Mouse (Mus musculus): Measurements from ENCODE around the gene Srf.
A peak's percentile ranks its signal among the peaks of the same experiment; 100 is the strongest.

Gene Srf

DNA sequence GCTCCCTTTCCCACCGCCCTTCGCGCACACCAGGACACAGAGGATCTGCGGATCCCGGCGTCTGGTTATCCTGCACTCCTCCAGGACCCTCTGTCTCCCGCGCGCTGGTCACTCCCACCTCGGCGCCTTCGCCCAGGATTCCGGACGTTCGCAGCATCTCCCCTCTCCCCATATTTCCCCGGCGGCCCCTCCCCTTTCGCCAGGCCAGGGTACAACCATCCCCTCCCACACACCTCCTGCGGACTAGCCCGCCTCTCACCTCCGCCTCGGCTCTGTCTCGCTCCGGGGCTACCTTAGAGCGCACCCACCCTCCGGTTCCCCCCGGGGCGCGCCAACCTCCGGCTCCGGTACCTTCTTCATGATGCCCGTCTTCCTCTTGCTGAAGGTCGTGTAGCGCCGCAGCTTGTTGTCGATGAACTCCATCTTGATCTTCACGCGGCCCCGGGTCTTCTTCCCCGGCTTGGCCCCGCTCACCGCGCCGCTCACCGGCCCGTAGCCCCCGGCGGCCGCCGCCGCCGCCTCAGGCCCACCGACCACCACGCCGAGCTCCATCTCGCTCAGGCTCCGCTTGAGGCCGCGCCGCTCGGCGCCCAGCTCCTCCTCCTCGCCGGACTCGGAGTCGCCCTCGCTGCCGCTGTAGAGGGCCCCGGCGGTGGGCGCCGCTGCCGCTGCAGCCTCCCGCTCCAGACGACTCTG is 850 bp downstream of the Srf start:
- DNase-seq: peak; percentile 68

GRCm38 (mm10) chr17:46554646-46554976 is 1.4 kb downstream of the Srf start:
- no peak for DNase-seq

DNA sequence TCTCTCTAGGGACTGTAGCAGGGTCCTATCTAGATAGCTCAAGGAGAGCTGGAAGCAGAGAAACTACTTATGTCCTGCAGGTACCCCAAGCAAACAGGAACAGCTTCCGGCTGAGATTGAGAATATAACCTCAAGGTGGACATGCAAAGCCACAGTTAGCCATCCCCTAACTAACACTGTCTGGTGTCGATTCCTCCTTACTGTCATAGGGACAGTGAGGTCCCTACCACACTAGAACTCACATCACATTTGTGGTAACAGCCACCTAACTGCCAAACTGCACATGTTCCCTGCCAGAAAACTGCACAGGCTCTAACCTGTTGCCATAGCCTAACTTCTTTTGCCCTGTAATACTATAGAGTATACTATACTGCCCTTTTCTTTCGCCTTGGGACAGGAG is 2.0 kb downstream of the Srf start:
- DNase-seq: no peak

GRCm38 (mm10) chr17:46553469-46553868 is 2.5 kb downstream of the Srf start:
- peak; percentile 54 for DNase-seq

GRCm38 (mm10) chr17:46552841-46553423 is 3.0 kb downstream of the Srf start:
- peak; percentile 91 for DNase-seq

DNA sequence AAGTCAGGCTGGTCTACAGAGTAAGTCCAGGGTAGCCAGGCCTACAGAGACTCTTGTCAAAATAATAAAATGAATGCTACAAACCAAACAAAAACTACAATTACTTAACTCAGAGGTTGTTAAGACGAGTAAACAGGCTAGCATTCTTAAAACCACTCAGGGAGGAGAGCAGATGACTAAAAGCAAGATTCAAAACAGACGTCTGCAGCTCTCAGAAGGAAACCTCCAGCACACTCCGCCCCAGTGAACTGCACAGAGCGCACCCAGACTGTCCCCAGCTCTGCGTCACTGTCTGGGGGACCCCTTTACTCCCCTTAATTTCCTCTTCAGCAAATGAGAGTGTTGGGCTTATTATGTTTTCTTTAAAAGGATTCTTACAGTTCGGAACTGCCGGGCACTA is 3.8 kb downstream of the Srf start:
- DNase-seq: no peak

- DNase-seq: peak; percentile 48
Measured at GRCm38 (mm10) chr17:46551369-46551768, 4.6 kb downstream of the Srf start.

DNA sequence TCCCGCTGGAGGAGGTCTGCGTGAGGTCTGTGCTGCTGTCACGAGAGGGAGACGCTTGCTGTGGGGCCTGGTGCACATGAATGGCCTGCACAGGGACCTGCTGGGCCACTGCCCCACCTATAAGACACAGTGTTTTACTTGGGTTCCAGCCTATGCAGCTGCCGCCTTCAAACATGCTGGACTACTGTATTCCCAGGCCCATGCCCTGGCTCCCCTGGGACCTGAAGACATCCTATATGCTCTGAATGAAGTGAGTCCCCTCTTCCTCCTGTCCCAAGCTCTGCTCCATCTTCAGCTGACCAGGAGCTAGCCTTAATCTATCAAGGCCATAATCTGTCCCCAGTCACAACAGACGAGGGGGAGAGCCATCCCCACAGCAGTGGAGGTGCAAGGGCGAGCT is 5.1 kb downstream of the Srf start:
- DNase-seq: peak; percentile 37

GRCm38 (mm10) chr17:46549642-46550041 is 6.3 kb downstream of the Srf start:
- peak; percentile 39 for DNase-seq

DNA sequence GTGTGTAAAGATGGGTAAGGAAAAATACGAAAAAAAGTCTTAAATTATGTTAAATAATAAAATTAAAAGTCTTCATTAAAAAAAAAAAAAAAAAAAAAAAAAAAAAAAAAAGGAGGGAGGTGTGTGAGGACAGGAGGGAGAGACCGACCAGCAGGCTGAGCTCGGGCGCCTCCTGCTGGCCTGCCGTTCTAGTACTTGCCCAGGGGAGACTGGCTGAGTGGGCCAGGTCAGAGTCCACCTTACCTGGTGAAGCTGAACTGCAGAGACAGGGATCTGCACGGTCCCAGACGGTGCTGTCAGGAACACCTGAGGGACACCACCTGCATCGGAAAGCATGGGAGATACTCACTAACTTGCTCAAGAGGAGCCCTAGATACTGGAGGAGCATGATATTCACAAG is 6.8 kb downstream of the Srf start:
- peak; percentile 51 for DNase-seq

DNA sequence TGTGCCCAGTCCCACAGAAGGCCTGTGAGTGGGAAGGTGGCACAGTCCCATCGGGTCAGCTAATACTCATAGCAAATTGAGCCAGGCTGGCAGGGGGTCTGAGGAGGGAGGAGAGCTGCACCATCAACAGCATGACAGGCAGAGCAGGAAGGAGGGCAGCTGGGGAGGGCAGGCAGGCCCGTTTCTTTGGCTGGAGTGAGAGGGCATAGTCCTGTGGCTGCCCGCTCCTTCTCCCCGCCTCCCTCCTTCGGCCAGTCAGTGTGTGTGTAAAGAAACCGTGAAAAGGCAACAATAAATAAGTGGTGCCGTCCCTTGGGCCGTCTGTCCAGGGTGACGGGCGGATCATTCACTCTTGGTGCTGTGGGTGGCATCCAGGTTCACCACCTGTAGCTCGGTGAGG is 7.2 kb downstream of the Srf start:
- DNase-seq: no peak

DNA sequence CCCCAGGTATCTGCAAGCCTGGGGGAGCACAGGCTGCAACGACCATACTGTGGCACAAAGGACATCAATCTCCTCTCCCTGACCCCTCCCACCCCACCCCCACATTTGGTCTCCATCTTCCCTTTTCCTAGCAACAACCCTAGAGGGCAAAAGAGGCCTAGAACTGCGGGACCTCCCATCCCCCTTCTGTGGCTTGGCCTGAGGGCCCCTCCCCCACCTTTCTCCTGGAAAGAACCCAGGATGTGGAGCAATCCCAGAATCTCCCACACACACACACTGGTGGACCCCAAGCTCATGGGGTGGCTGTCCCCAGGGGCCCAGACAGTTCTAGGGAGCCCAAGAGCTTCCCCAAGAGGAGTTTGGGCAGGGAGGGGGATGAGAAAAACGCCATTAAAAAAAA is 8.1 kb downstream of the Srf start:
- peak; percentile 46 for DNase-seq

DNA sequence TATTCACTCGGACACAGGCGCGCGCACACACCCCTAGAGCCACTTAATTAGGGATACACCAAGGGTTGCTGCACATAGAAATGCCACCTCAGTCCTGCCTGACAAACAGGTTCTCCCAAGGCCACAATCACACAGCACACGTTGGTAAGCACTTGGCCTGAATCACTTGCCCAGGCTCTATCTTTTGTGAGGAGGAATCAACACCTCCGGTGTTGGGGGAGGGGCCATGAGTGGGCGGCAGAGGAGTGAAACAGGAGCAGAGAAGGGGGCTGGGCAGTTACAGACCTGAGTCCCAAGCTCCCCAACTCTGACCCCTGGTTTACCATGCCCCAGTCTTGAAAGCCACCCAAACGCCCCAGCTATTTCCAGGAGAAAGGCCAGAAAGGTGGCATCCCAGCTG is 9.0 kb downstream of the Srf start:
- DNase-seq: peak; percentile 54

DNA sequence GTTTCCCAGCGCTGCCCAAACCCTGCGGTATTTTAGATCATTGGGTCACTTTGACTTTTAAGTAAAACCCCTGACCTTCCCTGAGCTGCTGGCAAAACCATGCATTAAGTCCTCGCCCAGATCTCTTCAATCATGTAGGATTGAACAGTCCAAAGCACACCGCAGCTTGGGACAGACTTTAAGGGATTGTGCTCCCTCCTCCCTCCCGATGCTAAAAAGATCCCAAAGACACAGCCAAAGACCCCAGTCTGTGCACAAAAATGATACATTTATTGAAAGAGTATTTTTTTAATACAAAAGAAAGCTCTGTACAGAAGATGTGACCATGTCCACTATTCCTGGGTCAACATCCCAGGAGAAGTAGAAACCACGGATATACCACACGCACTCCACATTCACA is 9.4 kb downstream of the Srf start:
- DNase-seq: no peak

GRCm38 (mm10) chr17:46545813-46546564 is 10.0 kb downstream of the Srf start, which contains the start of gene Cul9:
Gene Cul9 (minus strand): TSS chr17:46546388.
- DNase-seq: peak; percentile 92

DNA sequence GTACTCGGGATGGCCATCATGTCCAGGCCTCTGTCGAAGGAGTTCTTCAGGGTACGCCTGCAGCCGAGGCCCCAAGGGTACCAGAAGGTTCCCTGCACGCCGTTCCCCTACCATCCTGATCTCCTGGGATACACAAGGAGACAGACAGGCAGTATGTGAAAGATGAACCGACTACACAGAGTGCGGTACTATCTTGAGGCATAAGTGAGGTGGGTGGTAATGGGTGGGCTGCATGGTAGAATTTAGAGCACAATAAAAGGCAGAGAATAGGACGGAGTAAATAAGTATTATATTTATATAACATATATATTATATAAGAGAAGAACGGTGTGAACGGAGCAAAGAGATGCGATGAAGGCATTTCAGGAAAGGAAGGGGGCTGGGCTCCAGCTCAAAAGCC is 12.3 kb downstream of the Srf start:
- DNase-seq: no peak

- DNase-seq: peak; percentile 78
Measured at GRCm38 (mm10) chr17:46525579-46526307, 30.2 kb downstream of the Srf start.

- DNase-seq: no peak
Measured at GRCm38 (mm10) chr17:46525065-46525464, 30.9 kb downstream of the Srf start.

GRCm38 (mm10) chr17:46521963-46522668 is 33.9 kb downstream of the Srf start:
- no peak for DNase-seq

DNA sequence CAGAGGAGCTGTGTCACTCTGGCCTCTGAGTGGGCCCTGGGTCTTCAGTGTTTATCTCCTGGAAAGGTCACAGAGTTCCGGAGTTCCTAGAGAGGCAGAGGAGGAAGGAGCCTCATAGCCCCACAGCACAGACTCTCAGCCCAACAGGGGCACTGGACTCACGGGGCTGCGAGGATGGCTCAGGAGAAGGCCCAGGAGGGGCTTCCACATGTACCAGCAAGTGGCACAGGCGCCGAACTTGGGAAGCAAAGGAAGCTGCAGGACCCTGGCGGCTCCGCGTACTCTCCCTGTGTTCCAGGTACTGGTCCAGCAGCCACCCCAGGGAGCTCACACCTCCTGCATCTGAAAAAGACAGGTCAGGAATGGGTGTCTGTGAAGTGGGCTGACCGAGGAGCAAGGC is 34.8 kb downstream of the Srf start:
- no peak for DNase-seq

GRCm38 (mm10) chr17:46520385-46520979 is 35.5 kb downstream of the Srf start:
- no peak for DNase-seq

- no peak for DNase-seq
Measured at GRCm38 (mm10) chr17:46519971-46520370, 36.0 kb downstream of the Srf start.

- no peak for DNase-seq
Measured at GRCm38 (mm10) chr17:46513329-46513728, 42.6 kb downstream of the Srf start.

Data from cerebellum, adult 11-12 months (tissue).